Mouse (Mus musculus) kidney, postnatal 25 days (tissue): ENCODE data around the gene Ppp1r21.
A peak's percentile ranks its signal among the peaks of the same experiment; 100 is the strongest.

Source experiments
- DNase-seq, 2 experiments: peaks; one replicate each; pipeline ENCODE4 v3.0.0; 2021; ENCODE audit warnings: mixed read lengths in 2 of 2

Gene Ppp1r21

GRCm38 (mm10) chr17:88614733-88615132 lies 84.8 kb downstream of the Ppp1r21 start:
- no peak for DNase-seq

DNA sequence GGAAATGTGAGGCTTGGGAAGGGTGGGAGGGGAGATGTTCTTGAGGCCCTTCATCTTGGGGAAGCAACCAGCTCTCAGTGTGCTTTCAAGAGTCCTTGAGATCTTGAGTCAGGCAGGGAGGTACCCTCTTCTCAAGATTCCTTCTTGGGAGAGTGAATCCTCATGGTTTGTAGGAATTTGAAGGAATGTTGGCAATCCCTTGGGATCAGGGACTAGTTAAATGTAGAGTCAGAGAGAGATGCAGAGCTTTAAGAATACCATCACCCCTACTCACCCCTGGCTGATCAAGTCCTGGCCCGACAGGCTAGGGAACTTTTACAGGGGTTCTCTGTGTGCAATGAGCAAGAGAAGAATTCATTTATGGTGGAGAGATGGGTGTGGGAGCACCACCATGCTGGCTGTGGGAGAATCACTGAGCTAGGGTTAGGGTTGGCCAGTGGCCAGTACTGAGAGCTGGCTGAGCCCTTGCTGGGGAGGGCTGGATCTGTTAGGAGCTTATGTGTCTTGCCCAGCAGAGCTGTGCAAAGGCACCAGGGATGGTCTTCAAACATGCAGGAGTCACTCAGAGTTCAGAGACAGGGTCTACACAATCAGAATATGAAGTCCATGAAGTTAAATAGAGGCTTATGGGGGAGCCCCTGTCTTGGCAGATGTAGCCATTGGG lies 85.7 kb downstream of the Ppp1r21 start:
- DNase-seq: no peak

DNA sequence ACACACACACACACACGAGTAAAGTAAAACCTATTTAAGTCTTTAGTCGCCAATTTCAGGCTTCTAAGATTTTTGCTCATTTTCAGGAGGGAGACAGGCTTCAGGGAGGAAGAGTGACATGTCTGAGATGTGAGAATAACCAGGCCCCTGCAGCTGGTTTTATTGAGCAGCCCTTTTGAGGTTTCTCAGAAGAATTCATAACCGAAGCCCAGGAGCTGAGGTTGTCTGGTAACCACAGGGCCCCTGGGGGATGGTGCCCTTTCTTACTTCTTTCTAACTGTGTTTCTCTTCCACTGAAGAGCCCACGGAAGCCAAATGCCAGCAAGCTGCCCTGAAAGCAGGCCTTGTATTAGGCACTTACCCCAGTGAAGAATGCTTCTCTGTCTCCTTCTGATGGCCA lies 91.0 kb downstream of the Ppp1r21 start:
- no peak for DNase-seq

- no peak for DNase-seq
Observed at GRCm38 (mm10) chr17:88621374-88621773, 91.5 kb downstream of the Ppp1r21 start.

DNA sequence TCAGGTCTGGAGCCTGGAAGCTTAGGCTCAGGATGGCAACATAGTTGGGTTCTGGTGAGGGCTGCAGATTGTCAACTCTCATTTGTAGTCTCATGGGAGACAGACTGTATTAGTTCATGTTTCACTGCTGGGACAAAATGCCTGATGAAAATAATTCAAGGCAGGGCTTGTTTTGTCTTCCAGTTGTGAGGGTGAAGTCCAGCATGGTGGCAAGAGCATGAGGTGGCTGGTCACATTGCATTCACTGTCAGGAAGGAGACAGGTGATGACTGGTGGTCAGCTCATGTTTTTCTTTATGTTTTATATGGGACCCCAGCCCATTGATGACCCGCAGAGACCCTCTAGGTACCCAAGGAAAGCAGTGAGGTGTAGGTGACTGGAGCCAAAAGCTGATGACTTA lies 92.8 kb downstream of the Ppp1r21 start:
- no peak for DNase-seq

GRCm38 (mm10) chr17:88624386-88624785 lies 94.5 kb downstream of the Ppp1r21 start:
- no peak for DNase-seq

DNA sequence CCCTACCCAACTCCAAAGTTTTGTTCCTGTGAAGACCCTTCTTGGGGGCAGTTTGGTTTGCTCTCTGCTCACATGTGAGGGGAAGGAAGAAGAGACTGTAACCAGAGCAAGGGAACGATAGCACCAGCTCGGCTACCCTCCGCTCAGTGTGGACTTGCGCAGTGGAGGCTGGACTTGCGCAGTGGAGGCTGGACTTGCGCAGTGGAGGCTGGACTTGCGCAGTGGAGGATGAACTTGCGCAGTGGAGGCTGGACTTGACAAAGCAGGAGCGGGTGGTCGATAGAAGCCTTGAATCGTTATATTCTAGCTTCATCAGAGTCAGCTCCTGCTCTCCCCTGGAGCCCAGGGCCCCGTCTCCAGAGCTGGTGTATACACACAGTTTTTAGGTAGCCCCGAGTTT lies 95.4 kb downstream of the Ppp1r21 start:
- DNase-seq: no peak

DNA sequence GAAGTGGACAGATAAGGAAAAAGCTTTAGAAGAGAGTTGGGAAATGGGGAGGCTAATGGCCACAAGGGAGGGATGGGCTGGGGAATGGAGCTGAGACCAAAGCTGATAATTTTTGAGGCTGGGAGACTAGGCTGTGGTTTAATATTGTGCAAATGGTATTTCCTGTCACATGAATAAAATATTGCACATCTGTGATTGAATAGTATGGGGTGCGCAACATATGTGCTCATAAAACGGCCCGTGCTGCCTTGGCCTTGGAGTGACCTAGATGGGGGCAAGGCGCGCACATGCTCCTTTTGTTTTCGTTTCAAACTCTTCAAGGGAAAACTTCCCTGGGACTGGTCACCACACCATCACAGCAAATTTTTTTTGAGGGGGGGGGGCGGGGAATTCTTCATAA lies 96.0 kb downstream of the Ppp1r21 start:
- no peak for DNase-seq

- DNase-seq: peak; percentile 43 to 51
Observed at GRCm38 (mm10) chr17:88626347-88626811, 96.5 kb downstream of the Ppp1r21 start.

- DNase-seq: peak; percentile 55 to 82
Observed at GRCm38 (mm10) chr17:88627150-88627549, 97.2 kb downstream of the Ppp1r21 start.

DNA sequence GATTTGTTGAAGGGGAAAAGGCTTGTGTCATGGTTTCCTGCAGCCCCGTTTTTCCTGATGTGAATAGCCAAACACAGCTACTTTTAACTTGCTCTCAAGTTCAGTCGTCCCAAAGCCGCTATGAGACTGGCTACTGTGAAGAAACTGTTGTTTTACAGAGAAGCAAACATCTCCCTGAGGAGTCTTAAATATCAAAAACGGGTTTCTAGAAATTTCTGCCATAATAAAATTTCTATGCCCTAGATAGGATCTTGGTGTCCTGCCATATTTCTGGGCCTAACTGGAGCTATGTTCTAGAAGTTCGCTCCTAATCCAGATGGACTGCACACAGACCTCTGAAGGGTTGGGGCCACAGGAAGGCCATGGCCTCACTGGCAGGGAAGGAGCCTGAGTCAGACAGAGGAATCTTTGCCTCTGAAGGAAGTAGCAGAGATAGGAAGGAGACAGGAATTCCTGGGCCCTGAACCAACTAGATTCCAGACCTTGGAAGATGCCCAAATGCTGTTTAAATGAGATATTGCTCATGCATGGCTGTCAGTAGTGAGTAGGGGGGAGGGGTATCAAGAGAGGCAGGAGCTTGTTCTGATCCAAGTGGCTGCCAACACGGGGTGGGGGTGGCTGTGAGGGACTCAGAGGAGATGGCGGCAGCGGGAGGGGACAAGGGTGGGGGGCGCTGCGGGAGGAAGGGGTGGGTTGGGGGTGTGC lies 98.9 kb downstream of the Ppp1r21 start:
- peak; percentile 75 to 88 for DNase-seq

DNA sequence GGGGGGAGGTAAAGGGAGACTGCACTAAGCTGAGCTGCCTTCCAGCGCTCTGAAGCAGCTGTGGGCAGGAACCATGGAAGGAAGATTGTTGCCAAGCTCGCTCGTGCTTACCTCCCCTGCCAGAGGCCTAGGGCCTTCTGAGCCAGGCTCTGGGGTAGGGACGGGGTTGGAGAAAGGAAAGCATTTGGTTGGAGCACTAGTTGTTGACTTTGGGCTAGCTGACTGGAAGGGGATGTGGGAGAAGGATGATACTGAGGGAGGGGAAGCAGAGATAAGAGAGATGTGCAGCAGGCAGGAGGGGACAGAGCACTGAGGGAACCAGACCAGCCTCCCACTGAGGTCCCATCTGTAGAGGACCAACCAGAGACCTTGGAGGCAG lies 99.5 kb downstream of the Ppp1r21 start:
- no peak for DNase-seq

- peak; percentile 54 to 84 for DNase-seq
Observed at GRCm38 (mm10) chr17:88629931-88630553, 100.1 kb downstream of the Ppp1r21 start.

DNA sequence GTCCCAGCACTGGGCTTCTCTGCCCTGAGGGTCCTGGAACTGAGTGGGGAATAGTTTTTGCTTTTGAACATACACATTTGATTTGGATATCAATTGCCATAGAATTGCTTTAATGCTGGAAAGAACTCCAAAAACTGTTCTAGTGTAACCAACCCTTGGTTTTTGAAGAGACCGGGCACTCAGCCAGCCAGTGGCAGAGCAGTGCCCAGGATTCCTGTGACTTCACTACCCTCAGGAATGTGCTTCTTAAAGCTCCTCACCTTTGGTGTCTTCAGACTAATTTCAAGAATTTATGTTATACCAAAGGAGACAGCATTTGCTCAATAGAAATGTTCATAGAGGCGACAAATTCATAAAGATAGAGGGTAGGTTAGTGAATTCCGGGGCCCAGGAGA lies 100.6 kb downstream of the Ppp1r21 start:
- DNase-seq: peak; percentile 88 to 90

DNA sequence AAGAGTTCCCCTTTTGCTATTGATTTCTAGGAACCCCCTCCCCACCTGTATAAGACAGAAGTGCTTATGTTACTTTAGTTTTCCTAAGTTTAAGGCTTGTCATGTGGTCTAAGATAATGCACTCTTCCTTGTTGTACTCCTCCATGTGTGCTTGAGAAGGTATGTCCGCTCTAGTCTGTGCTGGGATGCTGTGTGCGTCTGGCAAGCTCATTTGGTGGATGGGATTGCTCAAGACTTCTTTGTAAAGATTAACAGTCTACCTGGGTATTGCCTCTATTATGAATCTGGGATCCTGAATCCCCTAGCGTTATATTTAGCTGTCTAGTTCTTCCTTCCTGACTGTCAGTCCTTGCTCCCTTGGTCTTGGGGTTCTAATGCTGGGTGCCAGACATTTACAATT lies 102.7 kb downstream of the Ppp1r21 start:
- no peak for DNase-seq

DNA sequence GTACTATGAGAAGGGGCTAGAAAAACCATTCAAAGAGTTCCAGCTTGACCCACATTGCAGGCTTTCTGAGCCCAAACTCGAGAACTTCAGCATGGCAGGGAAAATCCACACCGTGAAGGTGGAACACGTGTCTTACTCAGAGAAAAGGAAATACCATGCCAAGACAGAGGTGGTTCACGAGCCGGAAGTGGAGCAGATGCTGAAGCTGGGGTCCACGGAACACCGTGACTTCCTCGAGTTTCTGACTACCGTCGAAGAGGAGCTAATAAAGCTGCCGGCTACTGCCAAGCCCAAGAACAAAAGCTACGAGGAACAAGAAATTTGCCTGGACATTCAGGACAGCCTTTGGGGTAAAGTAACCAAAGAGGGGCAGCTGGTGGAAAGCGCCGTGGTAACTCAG lies 106.2 kb downstream of the Ppp1r21 start:
- no peak for DNase-seq

DNA sequence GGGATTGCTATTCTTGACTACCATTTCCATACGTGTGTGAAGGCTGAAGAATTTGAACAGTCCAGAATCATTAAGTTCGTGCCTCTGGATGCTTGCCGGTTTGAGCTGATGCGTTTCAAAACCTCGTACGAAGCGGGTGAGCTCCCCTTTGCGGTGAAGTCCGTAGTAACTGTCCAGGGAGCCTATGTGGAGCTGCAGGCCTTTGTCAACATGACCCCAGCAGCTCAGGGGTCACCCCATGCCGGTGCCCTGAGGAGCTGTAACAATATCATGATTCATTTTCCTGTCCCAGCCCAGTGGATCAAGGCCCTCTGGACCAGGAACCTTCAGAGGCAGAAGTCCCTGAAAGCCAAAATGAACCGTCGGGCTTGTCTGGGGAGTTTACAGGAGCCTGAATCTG lies 106.7 kb downstream of the Ppp1r21 start:
- peak; percentile 21 to 43 for DNase-seq
